Mouse (Mus musculus) hindbrain, embryonic 16.5 days (tissue): ENCODE data around the gene Rnf148. TPM values are rescaled to one million over a fixed set of nuclear protein-coding genes. Genes with fewer than 3 reads are reported as not detected.

ENCODE experiments used
- ATAC-seq: fragments of 200-750 bp; cut with Nextera tagmentation; 2 replicates; pipeline ENCODE4 v1.8.0; 2017; ENCODE audit warnings: moderate TSS enrichment, moderate library complexity
- H3K27ac ChIP-seq: fragments of 300-500 bp; sonication (generic); 2 replicates; pipeline ENCODE4 v1.5.1; 2014; ENCODE audit warnings: low read depth, mild to moderate bottlenecking, control low read depth, low read length, moderate library complexity
- H3K27me3 ChIP-seq: fragments of 300-500 bp; sonication (generic); replicated peaks from 2 replicates; pipeline ENCODE4 v1.6.1; 2014; ENCODE audit warnings: low read length; ENCODE audit not compliant: control insufficient read depth, insufficient read depth
- H3K36me3 ChIP-seq: fragments of 300-500 bp; sonication (generic); 2 replicates; pipeline ENCODE4 v1.6.1; 2014; ENCODE audit warnings: mild to moderate bottlenecking, low read length, moderate library complexity, mixed read lengths; ENCODE audit not compliant: control insufficient read depth, insufficient read depth
- H3K4me1 ChIP-seq: fragments of 300-500 bp; sonication (generic); 2 replicates; pipeline ENCODE4 v1.6.1; 2014; ENCODE audit warnings: low read depth, low read length; ENCODE audit not compliant: control insufficient read depth, insufficient read depth
- H3K4me2 ChIP-seq: fragments of 300-500 bp; sonication (generic); 2 replicates; pipeline ENCODE4 v1.6.1; 2014; ENCODE audit warnings: mild to moderate bottlenecking, low read length, control low read depth, moderate library complexity
- H3K4me3 ChIP-seq: fragments of 300-500 bp; sonication (generic); 2 replicates; pipeline ENCODE4 v1.5.1; 2014; ENCODE audit warnings: mild to moderate bottlenecking, low read length, control low read depth, moderate library complexity
- H3K9ac ChIP-seq: fragments of 300-500 bp; sonication (generic); 2 replicates; pipeline ENCODE4 v1.6.1; 2014; ENCODE audit warnings: low read depth, mild to moderate bottlenecking, control low read depth, low read length, moderate library complexity
- H3K9me3 ChIP-seq: fragments of 300-500 bp; sonication (generic); 2 replicates; pipeline ENCODE4 v1.6.1; 2014; ENCODE audit warnings: mild to moderate bottlenecking, low read length, moderate library complexity; ENCODE audit not compliant: control insufficient read depth
- WGBS: fragments of 180-500 bp; shearing (Covaris S2); extraction: QIAGEN DNeasy Blood & Tissue Kit; methylation state at CpG from one replicate; pipeline ENCODE4 v1.1.7; 2014; 5-methylcytosine and 5-hydroxymethylcytosine counted together
- polyA plus RNA-seq: library from polyadenylated mRNA; unstranded; fragments of >200 nt; fragmentation: Nextera tagmentation; extraction: Ambion mirVana; gene quantifications from 2 replicates; pipeline ENCODE4 v1.2.1, GENCODE M21; 2015

The Rnf148 gene
- polyA plus RNA-seq, 1 experiment from 2014 or later, result not detected

- Histone ChIP-seq H3K9ac (no peak overlapping the region), H3K27me3 (no peaks in the 10 kb centered on the region), H3K9me3 (no peaks in the 10 kb centered on the region), H3K4me3 (no peak overlapping the region), H3K36me3 (no peaks in the 10 kb centered on the region), H3K4me2 (no peak overlapping the region), H3K27ac (no peak overlapping the region), H3K4me1 (no peaks in the 10 kb centered on the region)
- no peak for ATAC-seq
- WGBS, result 13% methylated on average over 4 of the region's 4 CpGs
These were observed 24.5 kb downstream of the Rnf148 start for GRCm38 (mm10) chr6:23630465-23630864.

Other genes starting within 250 kb of the Rnf148 start
- gene Rnf133, start 4.8 kb downstream of the Rnf148 start, polyA plus RNA-seq, result 0.19 TPM in 1 of 2 replicates, not detected in the other
- gene Cadps2, start 184.3 kb upstream of the Rnf148 start, polyA plus RNA-seq, result 12.0 and 12.4 TPM in 2 replicates